Mouse (Mus musculus) kidney, postnatal 25 days (tissue): Measurements from ENCODE around the gene Map3k10.

ENCODE experiments used
- DNase-seq, 2 experiments: peaks; one replicate each; pipeline ENCODE4 v3.0.0; 2021; ENCODE audit warnings: mixed read lengths in 2 of 2

Gene Map3k10

DNA sequence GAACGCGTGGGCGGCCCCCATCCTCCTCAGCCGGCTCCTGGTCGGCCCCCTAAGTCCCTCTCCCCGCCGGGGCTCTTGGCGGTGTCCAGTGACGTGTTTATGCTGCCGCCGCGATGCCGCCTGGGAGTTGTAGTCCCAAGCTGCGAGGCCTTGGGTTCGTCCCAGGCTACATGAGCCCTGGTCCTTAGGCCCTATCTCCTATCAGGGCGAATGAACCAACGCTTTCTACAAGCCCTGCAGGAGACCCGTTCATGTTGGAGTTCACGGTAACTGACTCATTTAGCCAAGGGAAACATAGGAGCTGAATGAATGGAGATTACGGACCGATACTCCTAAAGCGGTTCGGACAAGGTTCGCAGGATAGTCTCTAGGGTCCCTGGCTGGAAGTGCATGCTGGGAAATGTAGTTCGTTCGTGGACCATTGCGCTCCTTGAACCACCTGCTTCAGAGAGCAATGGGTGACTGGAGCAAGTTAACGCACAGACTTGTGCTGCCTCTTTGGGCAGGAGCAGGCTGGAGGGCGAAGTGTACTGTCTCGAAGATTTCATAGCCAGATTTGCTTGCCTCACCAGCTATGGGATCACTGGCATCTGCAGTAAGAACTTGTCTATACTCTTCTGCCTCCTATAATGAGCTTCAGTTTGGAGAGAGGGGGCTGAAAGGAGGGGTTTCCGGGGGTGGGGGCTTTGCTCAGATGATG, at the start of gene Map3k10:
Map3k10 (minus strand) TSS at position 77 of the 700 bp plus-strand sequence.
- DNase-seq = peak; percentile 93 to 95

DNA sequence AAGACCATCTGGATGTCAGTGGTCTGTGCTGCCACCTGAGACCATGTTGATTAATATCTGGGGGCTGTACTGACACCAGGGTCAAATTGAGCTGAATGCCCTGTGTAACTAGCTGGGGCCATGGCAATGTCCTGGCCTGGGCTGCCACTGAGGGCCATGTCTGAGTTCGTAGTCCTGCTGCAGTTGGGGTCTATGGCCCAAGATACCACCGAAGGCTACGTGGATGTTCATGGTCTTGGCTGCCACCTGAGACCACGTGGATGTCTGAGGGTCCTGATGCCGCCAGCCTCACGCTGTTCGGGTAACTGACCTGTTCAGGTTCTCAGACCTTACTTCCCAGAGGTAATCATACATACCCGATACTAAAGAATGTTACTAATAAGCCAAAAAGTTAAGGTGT, 47.6 kb upstream of the Map3k10 start:
- DNase-seq = no peak

DNA sequence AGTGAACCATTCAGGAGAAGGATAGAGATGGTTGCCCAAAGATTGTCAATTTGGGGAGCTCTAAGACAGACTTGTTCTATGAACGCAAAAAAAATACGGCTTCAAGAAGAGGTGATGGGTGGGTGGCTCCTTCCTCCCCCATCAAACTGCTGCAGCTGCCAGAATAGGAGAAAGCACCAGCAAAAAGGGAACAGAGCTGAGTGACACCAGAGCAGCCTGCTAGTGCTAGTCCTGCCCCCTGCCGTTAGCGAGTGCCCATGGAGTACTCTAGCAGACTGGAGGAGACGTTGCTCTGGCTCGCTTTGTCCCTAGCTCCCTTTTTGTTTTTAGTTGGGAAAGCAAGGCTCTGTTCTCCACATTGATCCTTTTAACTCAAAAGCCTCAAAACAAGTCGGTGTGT, 36.0 kb upstream of the Map3k10 start:
- no peak for DNase-seq

DNA sequence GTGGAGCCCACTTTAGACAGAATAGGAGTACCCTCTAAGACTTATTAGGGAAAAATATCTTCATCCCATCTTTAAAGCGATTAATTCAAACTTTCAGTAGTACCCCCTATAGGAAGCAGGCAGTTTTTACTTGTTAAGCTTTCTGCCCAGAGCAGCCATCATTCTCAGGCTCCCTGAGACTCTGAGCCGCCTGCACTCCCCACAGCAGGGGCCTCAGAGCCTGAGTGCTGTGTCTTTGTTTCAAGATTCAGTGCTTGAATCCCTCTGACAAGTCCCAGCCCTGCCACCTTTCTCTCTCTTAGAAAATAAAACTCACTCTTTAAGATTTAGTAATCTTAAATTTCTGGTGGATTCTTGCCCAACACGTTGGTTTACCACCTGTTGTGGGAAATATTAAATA, 22.3 kb upstream of the Map3k10 start:
- DNase-seq = no peak

DNA sequence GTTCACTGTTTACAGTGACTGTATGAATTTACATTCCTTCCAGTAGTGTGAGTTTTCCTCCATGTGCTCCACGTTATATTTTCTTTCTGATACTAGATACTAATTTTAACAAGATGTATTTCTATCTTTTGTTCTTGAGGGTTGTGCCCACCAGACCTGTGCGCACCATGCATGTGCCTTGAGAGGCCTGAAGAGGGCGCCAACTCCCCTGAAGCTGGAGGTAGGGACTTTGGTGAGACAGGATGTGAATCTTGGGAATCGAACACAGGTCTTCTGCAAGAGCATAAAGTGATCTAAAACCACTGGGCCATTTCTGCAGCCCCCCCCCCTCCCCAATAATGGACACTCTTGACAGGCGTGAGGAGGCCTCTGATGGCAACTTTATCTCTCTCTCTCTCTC, 16.7 kb upstream of the Map3k10 start:
- DNase-seq = peak; percentile 26 to 45

DNA sequence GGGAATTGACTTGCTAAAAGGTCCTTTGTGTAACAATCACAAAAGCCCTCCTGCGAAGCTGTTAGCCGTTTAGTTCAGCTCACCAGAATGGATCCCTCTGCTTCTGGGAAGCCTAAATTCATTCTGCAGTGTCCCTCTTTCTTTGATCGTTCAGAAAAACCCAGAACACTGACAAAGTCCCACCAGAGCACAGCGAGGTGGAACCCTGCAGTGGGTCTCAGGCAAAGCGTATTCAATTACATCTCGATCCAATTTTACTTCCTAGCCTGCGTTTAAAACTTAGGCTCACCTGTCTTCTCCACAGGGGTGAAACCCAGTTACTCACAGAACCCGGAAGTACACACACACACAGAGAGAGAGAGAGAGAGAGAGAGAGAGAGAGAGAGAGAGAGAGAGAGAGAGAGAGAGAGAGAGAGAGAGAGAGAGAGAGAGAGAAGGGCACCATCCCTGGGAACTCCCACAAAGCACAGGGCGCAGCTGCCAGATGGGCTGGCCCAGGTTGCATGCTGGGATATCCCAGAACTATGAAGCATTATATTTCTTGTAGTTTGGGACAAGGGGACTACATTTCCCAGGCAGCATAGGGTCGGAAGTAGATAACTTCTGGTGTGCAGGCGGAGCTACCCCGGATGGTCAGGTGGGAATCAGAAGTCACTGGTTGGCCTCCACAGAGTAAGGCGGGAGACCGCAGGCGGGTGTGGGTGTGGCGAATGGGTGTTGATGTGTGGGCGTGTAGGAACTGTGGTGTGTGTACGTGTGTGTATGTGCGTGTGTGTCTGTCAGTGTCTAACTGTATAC, 14.6 kb upstream of the Map3k10 start, which contains the start of gene Zfp607b:
Zfp607b (plus strand) TSS at position 526 of the 798 bp plus-strand sequence.
- peak; percentile 91 to 96 for DNase-seq

DNA sequence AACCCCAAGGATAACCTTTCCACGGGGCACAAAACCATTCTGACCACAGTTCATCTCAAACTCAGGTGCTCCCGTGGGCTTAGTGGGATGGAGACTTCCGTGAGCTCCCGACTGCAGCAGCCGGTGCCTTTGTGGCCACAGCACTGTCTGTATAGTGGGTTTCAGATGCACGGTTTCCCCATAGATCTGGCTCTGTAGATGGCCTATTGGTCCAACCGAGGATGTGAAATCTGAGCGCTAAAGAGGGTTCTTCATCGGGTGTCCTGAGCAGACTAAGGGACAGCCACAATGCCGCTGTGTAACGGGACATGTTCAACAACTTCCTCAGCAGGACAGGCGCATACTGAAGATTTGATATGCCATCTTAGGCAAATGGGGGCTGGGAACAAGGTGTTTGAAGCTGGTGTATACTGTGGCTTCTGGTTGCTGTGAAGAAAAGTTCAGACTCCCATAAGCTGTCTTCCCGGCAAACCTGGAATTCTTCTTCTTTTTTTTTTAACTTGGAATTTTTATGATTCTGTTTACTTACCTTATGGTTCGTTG, 13.9 kb upstream of the Map3k10 start:
- DNase-seq = no peak

DNA sequence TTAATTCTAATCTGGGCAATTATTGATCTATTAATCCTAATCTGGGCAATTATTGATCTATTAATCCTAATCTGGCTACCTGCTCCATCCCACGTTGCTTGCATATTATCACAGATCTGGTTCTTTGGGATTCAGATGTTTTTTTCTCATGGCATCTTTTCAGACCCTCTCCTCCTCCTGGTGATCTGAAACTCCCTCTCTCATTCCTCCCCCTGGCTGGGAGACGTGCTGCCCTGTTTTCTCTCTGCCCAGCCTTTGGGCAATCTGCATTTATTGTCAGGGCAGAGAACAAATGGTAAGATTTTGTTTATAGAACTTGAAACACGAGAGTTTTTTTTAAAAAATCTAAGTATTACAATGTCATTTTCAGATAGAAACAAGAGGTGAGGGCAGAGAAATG, 13.4 kb upstream of the Map3k10 start:
- DNase-seq = no peak

DNA sequence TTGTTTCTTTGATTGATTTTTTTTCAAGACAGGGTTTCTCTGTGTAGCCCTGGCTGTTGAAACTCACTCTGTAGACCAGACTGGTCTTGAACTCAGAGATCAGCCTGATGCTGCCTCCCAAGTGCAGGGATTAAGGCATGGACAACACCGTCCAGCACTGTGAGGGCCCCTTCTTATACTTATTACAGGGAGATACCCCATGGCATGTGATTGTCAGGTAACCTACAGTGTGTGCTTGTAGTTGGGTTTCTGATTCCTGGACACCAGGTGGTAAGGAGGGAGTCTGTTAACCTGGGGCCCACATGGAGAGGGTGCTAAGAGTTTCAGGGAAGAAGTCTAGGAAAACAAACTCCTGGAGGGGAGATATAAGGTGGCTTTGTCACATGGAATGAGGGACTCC, 12.6 kb upstream of the Map3k10 start:
- DNase-seq = no peak

DNA sequence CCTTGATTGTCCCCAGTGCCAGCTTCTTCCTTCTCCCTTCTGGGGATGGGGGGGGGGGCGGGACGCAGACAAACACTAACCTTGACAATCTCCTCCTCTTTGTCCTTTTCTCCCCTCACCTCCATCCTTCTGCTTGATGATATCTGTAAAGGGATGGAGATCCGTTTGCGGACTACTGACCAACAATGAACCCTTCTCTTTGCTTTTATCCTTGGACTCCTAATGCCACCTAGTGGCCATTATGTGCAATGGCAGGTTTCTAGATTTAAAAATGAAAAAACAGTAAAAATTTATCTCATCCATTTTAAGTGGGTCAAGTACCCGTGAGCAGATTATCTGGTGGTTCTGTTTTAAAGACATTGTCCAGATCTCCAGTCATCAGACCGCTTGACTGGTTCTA, 11.3 kb upstream of the Map3k10 start:
- no peak for DNase-seq

DNA sequence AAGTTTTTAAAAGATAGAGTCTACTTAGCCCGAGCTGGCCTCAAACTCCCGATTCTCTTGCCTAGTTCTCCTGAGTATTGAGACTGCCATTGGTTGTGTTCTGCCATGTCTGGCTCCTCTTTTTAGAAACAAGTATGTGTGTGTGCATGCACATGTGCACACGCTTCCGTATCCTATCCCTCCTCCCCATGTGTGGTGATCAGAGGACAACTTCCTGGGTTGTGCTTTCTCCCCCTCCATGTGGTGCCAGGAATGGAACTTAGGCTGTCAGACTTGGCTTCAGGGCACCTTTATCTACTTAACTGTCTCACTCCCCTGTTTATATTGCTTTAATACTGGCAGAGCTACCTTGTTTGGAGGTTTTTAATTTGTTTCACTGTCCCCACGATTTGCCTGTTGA, 10.8 kb upstream of the Map3k10 start:
- no peak for DNase-seq

DNA sequence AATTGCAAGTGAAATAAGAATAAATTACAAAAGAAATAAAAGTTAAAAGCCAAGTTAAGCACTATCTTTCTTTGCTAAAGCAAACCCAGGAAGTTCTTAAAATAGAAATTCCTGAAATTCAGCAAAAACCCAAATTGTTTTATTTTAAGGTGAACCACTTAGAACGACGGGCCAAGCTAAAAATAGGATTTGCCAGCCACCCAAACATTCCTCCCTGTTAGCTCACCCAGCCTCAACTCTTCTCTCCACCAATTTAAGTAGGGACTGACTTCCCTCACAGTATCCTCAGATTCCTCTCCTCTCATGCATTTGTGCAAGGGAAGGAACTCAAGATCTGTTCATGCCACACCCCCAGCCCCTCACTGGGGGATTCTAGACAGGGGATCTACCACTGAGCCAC, 8.8 kb upstream of the Map3k10 start:
- no peak for DNase-seq

DNA sequence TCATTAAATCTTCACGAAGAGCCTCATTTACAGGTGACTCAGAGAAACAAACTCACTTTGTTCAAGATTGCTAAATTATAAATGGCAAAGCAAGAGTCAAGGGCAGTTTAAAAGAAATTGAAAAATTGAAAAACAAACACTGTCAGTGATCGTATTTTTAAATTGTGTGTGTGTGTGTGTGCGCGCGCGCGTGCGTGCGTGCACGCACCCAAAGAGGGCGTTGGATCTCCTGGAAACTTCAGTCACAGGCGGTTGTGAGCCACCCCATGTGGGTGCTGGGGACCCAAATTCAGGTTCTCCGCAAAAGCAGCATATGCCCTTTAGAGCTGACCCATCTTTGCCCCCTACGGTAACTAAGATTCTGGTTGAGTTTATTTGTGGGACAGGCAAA, 819 bp upstream of the Map3k10 start:
- no peak for DNase-seq

DNA sequence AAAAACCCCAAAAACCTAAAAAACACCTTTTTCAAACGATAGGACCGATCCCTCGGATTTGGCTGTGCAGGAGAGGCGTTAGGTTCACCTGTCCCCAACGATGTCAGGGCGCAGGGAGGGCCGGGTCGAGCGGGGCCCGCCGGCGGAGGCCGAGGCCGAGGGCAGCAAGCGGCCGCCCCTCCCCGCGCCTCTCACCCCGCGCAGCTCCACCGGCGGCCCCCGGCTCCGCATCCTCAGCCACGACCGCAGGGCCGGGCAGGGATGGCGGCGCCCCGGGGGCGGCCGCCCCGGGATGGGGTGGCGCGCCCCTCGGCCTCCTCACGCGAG, 240 bp downstream of the Map3k10 start:
- no peak for DNase-seq

DNA sequence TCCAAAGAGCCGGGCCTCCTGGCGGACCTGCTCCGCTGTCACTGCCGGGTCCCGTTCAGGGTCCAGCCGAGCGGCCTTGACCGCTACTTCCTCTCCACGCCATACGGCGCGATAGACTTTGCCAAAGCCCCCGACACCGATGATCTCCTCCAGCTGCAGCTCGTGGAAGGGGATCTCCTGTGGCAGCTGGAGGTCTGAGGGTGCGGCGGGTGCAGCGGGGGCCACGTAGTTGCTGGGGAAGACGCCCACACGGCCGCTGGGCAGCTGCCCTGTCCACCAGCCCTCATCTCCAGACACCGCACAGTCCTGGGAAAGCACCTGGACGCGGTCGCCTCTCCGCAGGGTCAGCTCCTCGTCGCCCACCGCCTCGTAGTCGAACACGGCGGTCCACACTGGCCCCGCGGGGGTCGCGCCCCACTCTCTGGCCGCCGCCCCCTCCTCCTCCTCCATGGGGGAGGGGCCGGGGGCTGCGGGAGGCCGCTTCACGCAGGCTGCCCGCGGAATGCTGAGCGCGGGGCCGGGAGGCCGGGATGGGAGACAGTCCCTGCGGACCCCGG, 745 bp downstream of the Map3k10 start:
- peak in 1 of 2 experiments; percentile 52 for DNase-seq

DNA sequence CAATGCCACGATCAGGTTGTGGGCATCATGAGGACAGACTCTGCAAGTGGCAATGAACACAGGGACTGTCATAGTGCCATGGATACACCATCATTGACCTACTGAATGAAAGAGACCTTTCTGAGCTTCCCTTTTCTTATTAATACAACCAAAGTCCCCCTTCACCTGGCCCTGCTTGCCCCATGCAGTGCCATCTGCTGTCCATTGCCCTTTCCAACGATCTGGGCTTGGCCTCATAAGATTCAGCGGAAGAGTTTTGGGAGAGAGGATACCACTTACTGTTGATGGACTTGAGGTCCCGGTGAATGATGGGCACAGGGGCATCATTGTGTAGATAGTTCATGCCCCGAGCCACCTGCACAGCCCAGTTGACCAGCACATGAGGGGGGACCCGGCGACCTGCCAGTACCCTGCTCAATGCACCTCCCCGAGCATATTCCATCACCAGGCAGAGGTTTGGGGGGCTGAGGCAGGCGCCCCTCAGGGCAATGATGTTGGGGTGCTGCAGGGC, 1.3 kb downstream of the Map3k10 start:
- DNase-seq = no peak

DNA sequence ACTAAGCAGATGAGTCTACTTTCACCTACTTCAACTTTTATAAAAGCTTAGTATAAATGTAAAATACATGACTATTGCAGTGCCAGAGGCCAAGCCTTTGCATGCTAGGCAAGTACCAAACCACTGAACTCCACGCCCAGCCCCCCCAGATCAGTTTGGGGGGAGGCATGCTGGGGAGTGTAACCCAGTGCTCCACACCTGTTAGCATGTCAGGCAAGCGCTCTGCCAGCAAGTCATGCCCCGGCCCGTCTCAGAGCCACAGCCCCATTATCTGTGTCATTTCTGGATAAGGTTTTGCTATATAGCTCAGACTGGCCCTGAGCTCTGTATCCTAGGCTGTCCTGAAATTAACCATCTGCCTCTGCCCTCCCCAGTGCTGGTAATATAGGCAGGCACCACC, 12.4 kb downstream of the Map3k10 start:
- no peak for DNase-seq

DNA sequence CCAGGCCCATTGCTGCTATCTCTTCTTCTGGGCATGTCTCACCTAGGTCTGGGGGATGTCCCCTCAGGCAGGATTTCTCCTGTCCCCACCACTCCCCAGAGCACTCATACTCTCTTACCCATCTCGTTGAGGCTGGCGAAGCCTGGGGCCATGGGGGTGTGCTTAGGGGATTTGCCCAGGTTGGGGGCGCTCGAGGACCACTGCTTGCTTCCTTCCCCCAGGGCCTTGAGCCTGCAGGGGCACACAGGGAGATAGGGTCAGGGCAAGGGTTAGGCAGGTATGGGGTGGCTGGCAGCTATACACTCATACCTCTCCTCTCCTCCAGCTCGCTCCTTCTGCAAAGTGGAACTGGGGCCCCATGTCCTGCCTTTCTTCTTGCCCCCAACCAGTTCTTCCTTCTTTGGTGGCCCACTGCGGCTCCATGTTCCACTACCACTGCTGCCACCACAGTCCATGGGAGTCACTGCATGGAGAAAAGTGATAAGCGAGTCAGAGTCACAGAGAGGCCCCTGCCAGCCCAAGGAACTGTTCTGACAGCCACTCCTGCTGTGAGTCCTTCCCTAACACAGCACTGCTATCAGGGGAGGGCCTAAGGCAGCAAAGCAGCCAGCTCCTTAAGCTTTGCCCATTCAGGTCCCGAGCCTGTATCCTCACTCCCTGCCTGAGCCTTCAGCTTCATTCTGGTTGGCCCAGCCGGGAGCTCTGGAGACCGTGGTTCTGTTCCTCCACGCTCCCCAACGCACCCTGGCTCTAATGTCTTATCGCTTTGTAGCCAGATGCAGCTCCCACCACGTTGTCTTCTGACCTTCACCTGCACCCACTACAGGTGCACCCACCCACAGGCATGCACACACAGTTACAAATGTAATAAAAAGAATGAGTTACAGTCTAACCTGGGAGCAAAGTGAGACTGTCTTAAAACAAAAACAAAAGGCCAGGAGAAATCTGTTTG, 15.4 kb downstream of the Map3k10 start:
- no peak for DNase-seq

DNA sequence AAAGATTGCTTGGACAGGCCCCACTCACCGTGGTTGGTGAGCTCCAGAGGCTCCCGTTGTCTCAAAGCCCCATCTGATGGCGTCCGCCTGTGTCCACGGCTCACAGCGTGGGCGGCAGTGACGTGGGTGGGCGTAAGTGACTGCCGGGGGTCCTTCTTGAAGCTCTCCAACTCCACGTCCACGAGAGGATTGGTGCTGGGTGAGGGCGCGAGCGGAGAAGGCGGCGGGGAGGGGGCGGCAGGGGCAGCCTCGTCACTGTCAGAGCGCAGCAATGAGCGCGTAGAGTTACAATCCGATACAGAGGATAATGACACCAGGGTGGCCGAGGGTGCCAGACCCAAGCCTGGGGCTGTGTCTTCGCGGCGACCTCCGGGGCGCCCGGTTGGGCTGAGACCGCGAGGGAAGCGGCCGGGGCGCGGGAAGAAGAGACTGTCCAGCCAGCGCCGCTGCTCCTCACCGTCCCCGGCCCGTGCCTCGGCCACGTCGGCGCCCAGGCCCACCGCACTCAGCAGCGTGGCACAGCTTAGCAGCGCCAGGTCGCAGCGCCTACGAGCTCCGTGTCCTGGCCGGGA, 16.5 kb downstream of the Map3k10 start:
- no peak for DNase-seq

DNA sequence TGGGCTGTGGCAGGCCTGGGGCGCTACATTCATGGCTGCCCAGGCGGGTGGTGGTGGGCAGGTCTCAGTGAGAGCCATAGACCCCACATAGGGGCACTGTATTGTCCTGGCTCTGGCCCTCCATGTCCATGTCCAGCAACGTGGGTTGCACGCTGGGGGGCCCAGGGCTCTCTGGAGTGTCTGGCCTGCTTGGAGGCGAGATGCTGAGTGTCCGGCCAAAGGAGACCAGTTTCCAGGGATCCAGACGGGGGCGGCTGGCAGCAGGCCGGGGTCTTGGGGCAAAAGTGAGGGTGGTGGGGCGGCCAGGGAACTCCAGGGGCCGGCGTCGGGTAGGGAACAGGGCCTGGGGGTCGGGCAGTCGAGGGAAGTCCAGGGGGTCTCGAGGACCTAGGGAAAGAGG, 17.8 kb downstream of the Map3k10 start:
- DNase-seq = no peak

DNA sequence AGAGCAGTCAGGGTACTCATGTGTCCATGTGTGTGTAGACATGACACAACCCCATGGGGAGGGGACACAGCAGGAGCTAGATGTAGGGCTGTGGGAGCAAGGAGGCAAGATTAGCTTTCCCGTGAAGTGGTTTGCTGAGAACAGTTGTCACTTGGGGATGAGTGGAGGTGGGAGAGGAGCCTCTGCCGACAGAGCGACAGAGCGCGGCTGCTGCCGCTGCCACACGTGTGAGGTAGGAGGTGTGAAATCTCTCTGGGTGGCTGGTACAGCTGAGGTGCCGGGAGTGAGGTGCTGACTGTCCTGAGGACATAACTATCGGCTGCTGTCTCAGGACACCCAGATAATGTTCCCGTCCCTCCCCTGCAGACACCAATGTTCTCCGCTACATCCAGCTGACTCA, 18.9 kb downstream of the Map3k10 start:
- DNase-seq = no peak

DNA sequence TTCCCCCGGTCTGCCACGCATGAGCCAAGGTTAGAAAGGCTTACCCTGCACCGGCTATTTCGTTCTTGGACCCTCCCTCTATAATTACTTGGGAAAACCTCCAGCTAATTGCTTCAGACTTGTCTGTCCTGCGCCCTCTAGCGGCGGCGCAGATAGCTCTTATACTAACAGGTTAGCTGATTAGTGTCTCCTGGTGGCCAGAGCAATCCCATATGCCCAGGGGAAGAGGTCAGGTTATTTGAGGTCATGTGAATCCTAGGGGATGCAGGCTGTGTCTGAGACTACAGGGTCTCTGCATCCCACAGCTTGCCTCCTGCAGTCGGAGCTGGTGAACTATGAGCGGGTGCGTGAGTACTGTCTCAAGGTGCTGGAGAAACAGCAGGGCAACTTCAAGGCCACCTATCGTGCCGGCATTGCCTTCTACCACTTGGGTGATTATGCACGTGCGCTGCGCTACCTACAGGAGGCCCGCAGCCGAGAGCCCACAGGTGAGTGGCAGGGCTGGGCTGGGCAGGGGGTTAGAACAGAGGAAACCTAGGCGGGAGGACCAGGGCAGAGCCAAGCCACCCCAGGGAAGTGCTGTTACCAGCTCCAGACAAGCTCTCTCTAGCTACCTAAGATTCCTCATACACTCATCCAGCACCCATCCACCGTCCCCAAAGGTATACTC, 19.7 kb downstream of the Map3k10 start:
- peak; percentile 56 to 62 for DNase-seq
